Mouse (Mus musculus) limb, embryonic 10.5 days (tissue): Measurements from ENCODE around the gene Slc30a4. TPM values are rescaled to one million over a fixed set of nuclear protein-coding genes. Genes with fewer than 3 reads are reported as not detected.
A peak's percentile ranks its signal among the peaks of the same experiment; 100 is the strongest.

Experiments used
- DNase-seq: peaks from one replicate; pipeline ENCODE4 v3.0.0-alpha.2; 2017; ENCODE audit warnings: low spot score
- H3K27ac ChIP-seq: fragments of 300-500 bp; sonication (generic); 2 replicates; pipeline ENCODE4 v1.5.1; 2016; ENCODE audit warnings: mild to moderate bottlenecking
- H3K27me3 ChIP-seq: fragments of 300-500 bp; sonication (generic); 2 replicates; pipeline ENCODE4 v1.6.1; 2016; ENCODE audit warnings: low read depth, mild to moderate bottlenecking; ENCODE audit not compliant: poor library complexity, severe bottlenecking
- H3K36me3 ChIP-seq: fragments of 300-500 bp; sonication (generic); 2 replicates; pipeline ENCODE4 v1.6.1; 2016; ENCODE audit warnings: mild to moderate bottlenecking, moderate library complexity
- H3K4me1 ChIP-seq: fragments of 300-500 bp; sonication (generic); 2 replicates; pipeline ENCODE4 v1.6.1; 2016
- H3K4me3 ChIP-seq: fragments of 300-500 bp; sonication (generic); 2 replicates; pipeline ENCODE4 v1.5.1; 2016; ENCODE audit warnings: mild to moderate bottlenecking, moderate library complexity
- H3K9me3 ChIP-seq: fragments of 300-500 bp; sonication (generic); replicated peaks from 2 replicates; pipeline ENCODE4 v1.6.1; 2016; ENCODE audit warnings: mild to moderate bottlenecking
- WGBS: fragments of 180-500 bp; shearing (Covaris S2); methylation state at CpG from one replicate; pipeline ENCODE4 v1.1.7; 2016; 5-methylcytosine and 5-hydroxymethylcytosine counted together
- polyA plus RNA-seq: library from polyadenylated mRNA; unstranded; fragments of >200 nt; fragmentation: Nextera tagmentation; extraction: Ambion mirVana; gene quantifications from 2 replicates; pipeline ENCODE4 v1.2.1, GENCODE M21; 2016

Slc30a4 gene
- polyA plus RNA-seq = 4.9 TPM in 2 replicates

DNA sequence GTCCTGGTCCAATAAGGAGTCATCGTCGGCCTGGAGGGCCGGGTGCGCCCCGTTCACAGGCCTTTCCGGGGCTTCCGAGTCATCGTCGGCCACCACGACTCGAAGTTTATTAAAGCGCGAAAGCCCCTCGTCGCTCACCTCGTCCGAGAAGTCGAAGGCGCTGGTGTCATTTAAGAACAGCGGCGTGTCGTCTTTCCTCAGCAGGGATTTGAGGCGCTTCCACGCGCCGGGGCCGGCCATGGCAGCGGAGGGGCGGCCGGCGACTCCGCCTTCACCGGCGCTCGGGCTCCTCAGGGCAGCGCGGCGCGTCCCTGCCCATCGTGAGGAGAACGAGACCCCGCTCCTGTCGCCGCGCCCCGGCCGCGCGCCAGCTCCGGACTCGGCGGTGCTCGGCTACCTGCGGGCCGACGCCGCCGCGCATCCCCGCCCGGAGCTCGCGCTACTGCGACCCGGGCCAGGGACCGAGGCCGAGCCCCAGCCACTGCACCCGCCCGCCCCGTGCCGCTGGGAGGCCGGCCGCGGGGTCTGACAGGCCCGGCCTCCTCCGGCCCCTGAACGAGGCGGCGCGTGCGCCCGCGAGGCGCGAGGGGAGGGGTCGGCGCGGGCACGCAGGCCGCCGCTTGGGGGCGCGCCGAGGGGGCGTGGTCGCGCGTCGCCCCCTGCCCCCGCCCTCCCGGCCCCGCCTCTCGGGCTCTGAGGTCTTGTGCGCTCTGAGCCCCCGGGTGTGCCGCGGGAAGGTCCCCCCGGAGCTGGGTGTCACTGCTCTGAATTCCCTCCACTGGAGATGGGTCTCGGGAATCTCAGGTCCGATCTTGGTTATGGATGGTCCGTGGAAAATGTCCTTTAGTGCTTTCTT, at the start of gene Slc30a4:
Gene Slc30a4 (minus strand): TSS at position 483 of the 856 bp plus-strand sequence.
- H3K4me1 ChIP-seq = 0 out of 2 replicates have a peak, but pooled peaks cover 10% of the 10 kb centered on the region
- peak; percentile 86 for DNase-seq
- H3K9me3 ChIP-seq = no peaks in the 10 kb centered on the region
- no peaks in the 10 kb centered on the region for H3K36me3 ChIP-seq
- under 1% methylated on average over 101 of the region's 111 CpGs for WGBS
- peak within 1 kb of the TSS; percentile 89 for H3K27ac ChIP-seq
- peaks cover 22% of the 10 kb centered on the region for H3K27me3 ChIP-seq
- H3K4me3 ChIP-seq = peak within 1 kb of the TSS; percentile 78

DNA sequence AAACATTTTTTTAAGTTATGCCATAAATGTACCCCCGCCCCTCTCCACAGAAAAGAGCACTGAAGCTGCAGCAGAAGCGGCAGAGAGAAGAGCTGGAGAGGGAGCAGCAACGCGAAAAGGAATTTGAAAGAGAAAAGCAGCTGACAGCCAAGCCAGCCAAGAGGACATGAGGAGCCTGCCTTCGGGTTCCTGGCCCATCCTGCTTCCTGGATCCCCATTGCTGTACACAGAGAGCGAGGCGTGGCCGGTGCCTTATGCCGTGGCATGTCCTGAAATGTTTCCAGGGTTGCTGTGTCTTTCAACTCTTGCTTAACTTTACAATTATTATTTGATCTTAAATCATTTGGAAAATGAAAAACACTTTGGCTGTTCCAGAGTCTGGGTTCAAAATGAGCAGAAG, 44.0 kb upstream of the Slc30a4 start:
- no peak for DNase-seq
- Histone ChIP-seq H3K27ac (no peak overlapping the region), H3K36me3 (peaks cover 51% of the 10 kb centered on the region), H3K4me1 (no peaks in the 10 kb centered on the region), H3K4me3 (no peak overlapping the region), H3K9me3 (no peaks in the 10 kb centered on the region), H3K27me3 (no peaks in the 10 kb centered on the region)
- 91% methylated on average over 9 of the region's 9 CpGs for WGBS

- Histone ChIP-seq H3K36me3 (peaks cover 10% of the 10 kb centered on the region), H3K9me3 (no peaks in the 10 kb centered on the region), H3K4me3 (peak overlapping the region; percentile 88), H3K27me3 (peaks cover 11% of the 10 kb centered on the region), H3K4me1 (peaks cover 9% of the 10 kb centered on the region), H3K27ac (peak overlapping the region; percentile 95)
- WGBS = 36% methylated on average over 7 of the region's 7 CpGs
- no peak for DNase-seq
Observed at GRCm38 (mm10) chr2:122739023-122739422, 36.6 kb upstream of the Slc30a4 start.

DNA sequence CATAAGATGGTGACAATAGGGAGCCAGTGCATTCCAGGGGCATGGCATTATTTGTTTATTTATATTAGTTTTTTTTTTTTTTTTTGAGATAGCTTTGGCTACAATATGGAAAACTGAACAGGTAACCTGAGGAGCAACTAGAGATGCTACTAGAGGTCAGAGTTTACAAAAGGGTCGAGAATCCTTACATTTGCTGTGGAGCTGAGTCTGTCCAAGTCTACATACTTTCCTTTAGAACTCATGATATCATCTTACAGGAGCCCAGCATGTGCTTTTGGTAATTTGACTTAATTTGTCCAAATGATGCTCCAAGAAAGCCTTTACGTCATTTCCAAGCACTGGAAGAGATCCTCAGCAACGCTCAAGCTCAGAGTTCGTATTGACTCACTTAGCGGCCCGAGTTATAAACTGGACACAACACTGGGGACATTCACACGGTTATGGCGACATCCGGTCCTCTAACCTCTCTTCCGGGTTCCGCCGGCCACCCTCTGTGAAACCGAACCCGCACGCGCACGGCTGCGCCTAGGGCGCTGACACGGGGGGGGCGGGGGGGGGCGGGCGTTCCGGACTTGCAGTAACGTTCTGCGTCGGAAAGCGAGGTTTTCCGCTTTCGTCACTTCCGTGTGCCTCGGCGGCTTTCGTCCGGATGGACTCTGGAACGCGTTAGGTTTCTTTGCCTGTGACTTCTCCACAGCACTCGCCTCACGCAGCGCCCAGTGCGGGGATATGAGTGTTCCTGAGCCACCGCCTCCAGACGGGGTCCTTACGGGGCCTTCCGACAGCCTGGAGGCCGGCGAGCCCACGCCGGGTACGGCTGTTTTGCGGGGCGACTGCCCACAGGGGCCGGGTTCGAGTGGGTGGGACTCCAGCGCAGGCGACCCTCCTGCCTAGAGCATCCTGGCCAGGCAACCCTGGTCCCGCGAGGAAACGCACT, 35.7 kb upstream of the Slc30a4 start, which contains the start of gene Bloc1s6:
Gene Bloc1s6 (plus strand): TSS at position 610 of the 937 bp plus-strand sequence.
- H3K4me3 ChIP-seq = peak within 1 kb of the TSS; percentile 88
- no peaks in the 10 kb centered on the region for H3K9me3 ChIP-seq
- peak within 1 kb of the TSS; percentile 95 for H3K27ac ChIP-seq
- DNase-seq = peak; percentile 94
- H3K36me3 ChIP-seq = peaks cover 3% of the 10 kb centered on the region
- under 1% methylated on average over 53 of the region's 59 CpGs for WGBS
- H3K27me3 ChIP-seq = peaks cover 11% of the 10 kb centered on the region
- H3K4me1 ChIP-seq = peaks cover 9% of the 10 kb centered on the region

GRCm38 (mm10) chr2:122731456-122731855, 29.0 kb upstream of the Slc30a4 start:
- Histone ChIP-seq H3K4me3 (no peak overlapping the region), H3K9me3 (no peaks in the 10 kb centered on the region), H3K27ac (no peak overlapping the region), H3K36me3 (no peaks in the 10 kb centered on the region), H3K27me3 (peaks cover 11% of the 10 kb centered on the region), H3K4me1 (no peaks in the 10 kb centered on the region)
- WGBS = 88% methylated on average over 2 of the region's 2 CpGs
- no peak for DNase-seq

GRCm38 (mm10) chr2:122725604-122726003, 23.1 kb upstream of the Slc30a4 start:
- H3K27me3 ChIP-seq = no peaks in the 10 kb centered on the region
- WGBS = 53% methylated on average over 10 of the region's 10 CpGs
- H3K36me3 ChIP-seq = no peaks in the 10 kb centered on the region
- no peak overlapping the region for H3K27ac ChIP-seq
- DNase-seq = peak; percentile 47
- no peak overlapping the region for H3K4me3 ChIP-seq
- H3K4me1 ChIP-seq = no peaks in the 10 kb centered on the region
- no peaks in the 10 kb centered on the region for H3K9me3 ChIP-seq

- WGBS = 78% methylated on average over 3 of the region's 3 CpGs
- no peaks in the 10 kb centered on the region for H3K36me3 ChIP-seq
- no peak for DNase-seq
Observed at GRCm38 (mm10) chr2:122720564-122720963, 18.1 kb upstream of the Slc30a4 start.

DNA sequence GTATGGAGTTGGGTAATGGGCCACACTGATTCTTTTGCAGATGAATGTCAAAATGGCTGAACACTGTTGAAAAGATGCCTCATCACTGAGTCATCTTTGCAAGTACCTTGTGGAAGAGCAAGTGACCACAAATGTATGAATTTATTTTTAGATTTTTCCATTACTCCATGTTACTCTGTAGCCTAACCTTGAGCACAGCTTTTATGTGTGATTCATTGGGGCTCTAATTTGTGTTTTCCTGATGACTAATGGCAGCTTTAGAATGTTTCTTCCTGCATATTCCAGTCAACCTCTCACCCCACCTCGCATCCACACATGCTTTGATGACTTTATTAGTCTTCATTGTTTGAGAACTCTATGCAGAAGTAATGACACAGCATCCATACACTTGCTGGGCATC, 16.8 kb upstream of the Slc30a4 start:
- Histone ChIP-seq H3K27me3 (no peaks in the 10 kb centered on the region), H3K4me1 (no peaks in the 10 kb centered on the region), H3K36me3 (no peaks in the 10 kb centered on the region), H3K4me3 (no peak overlapping the region), H3K27ac (no peak overlapping the region), H3K9me3 (no peaks in the 10 kb centered on the region)
- 73% methylated on average over 1 of the region's 1 CpGs for WGBS
- DNase-seq = no peak

More at GRCm38 (mm10) chr2:122720564-122720963, 18.1 kb upstream of the Slc30a4 start:
- Histone ChIP-seq H3K27me3 (no peaks in the 10 kb centered on the region), H3K27ac (no peak overlapping the region), H3K4me1 (no peaks in the 10 kb centered on the region), H3K4me3 (no peak overlapping the region), H3K9me3 (no peaks in the 10 kb centered on the region)

GRCm38 (mm10) chr2:122716301-122716842, 13.9 kb upstream of the Slc30a4 start:
- Histone ChIP-seq H3K27ac (no peak overlapping the region), H3K4me1 (no peaks in the 10 kb centered on the region), H3K4me3 (no peak overlapping the region), H3K27me3 (no peaks in the 10 kb centered on the region), H3K9me3 (no peaks in the 10 kb centered on the region), H3K36me3 (no peaks in the 10 kb centered on the region)
- DNase-seq = no peak
- 90% methylated on average over 3 of the region's 3 CpGs for WGBS

DNA sequence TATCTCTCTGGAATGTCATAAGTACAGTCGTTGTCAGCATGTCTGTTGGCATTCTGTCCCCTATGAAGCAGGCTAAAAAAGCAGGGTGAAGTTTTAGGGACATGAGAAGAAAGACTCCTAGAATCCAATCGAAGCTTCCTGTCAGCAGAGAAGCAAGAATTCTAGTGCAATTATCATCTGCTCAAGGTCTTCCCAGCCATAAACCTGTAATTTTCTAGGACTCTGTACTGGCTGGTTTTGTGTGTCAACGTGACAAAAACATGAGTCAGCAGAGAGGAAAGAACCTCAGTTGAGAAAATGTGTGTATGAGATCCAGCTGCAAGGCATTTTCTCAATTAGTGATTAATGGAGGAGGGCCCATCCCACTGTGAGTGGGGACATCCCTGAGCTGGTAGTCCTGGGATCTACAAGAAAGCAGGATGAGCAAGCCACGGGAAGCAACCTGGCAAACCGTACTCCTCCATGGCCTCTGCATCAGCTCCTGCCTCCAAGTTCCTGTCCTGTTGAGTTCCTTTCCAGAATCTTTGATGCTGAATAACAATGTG, 12.8 kb upstream of the Slc30a4 start:
- Histone ChIP-seq H3K27me3 (no peaks in the 10 kb centered on the region), H3K4me3 (no peak overlapping the region), H3K27ac (no peak overlapping the region), H3K36me3 (no peaks in the 10 kb centered on the region), H3K9me3 (no peaks in the 10 kb centered on the region), H3K4me1 (no peaks in the 10 kb centered on the region)
- no peak for DNase-seq
- WGBS = 72% methylated on average over 5 of the region's 5 CpGs

- Histone ChIP-seq H3K27ac (no peak overlapping the region), H3K27me3 (no peaks in the 10 kb centered on the region), H3K4me3 (no peak overlapping the region), H3K36me3 (no peaks in the 10 kb centered on the region), H3K9me3 (no peaks in the 10 kb centered on the region), H3K4me1 (no peaks in the 10 kb centered on the region)
- 81% methylated on average over 2 of the region's 2 CpGs for WGBS
- DNase-seq = no peak
Observed at GRCm38 (mm10) chr2:122712848-122713247, 10.4 kb upstream of the Slc30a4 start.

GRCm38 (mm10) chr2:122711911-122712310, 9.4 kb upstream of the Slc30a4 start:
- Histone ChIP-seq H3K36me3 (no peaks in the 10 kb centered on the region), H3K4me3 (no peak overlapping the region), H3K27ac (no peak overlapping the region), H3K27me3 (no peaks in the 10 kb centered on the region), H3K9me3 (no peaks in the 10 kb centered on the region), H3K4me1 (no peaks in the 10 kb centered on the region)
- WGBS = 74% methylated on average over 3 of the region's 3 CpGs
- no peak for DNase-seq
